Mouse (Mus musculus) left cerebral cortex, postnatal 4 days (tissue): ENCODE results near the gene Hbq1a. TPM values are rescaled to one million over a fixed set of nuclear protein-coding genes. Genes with fewer than 3 reads are reported as not detected.

ENCODE experiments used
- DNase-seq: peaks from one replicate; pipeline ENCODE4 v3.0.0-alpha.2; 2022
- intact Hi-C: fragments of 180-260 bp; cut with DNase I; formaldehyde crosslinking; loops from one replicate; pipeline ENCODE4 v1.15.1; 2025
- total RNA-seq, 2 experiments: library from RNA; stranded (reverse); gene quantifications; 2 replicates each; pipeline ENCODE4 v1.2.3; 2021

Gene Hbq1a
- total RNA-seq, 2 experiments from 2014 or later, result 1.9 to 3.1 TPM

- intact Hi-C loops, result loop anchor here (10.0 kb wide), 1 partner anchor 106 kb away; no protein-coding TSS in a partner anchor
- no peak for DNase-seq
Observed at GRCm38 (mm10) chr11:32320507-32321195, 20.8 kb downstream of the Hbq1a start.

DNA sequence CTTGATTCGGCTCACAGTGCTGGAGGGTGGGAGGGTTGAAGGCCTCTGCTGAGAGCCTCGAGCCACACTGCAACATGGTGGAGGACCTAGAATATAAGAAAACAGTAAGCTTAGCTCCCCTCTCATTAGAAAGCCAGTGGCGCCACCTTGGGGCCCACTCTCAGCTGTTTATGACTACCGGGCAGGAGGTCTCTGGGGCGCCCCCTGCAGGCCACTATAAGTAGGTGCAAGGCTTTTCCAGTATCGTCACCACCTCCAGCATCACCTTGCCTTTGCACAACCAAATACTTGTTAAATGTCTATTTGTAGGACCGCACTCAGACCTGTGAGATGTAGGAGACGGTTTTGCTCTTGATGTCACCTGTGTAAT is 21.3 kb downstream of the Hbq1a start:
- DNase-seq, result peak; percentile 83
- intact Hi-C loops, result loop anchor here (10.0 kb wide), 1 partner anchor 106 kb away; no protein-coding TSS in a partner anchor

- DNase-seq, result peak; percentile 92
- intact Hi-C loops, result loop anchor here (10.0 kb wide), 1 partner anchor 110 kb away; no protein-coding TSS in a partner anchor
Observed at GRCm38 (mm10) chr11:32324609-32325008, 24.7 kb downstream of the Hbq1a start.

GRCm38 (mm10) chr11:32331075-32331474 is 31.2 kb downstream of the Hbq1a start:
- DNase-seq, result peak; percentile 52
- intact Hi-C loops, result no loop called here

GRCm38 (mm10) chr11:32331861-32332260 is 32.0 kb downstream of the Hbq1a start:
- intact Hi-C loops, result no loop called here
- peak; percentile 44 for DNase-seq

GRCm38 (mm10) chr11:32333235-32333634 is 33.4 kb downstream of the Hbq1a start:
- no peak for DNase-seq
- intact Hi-C loops, result no loop called here

DNA sequence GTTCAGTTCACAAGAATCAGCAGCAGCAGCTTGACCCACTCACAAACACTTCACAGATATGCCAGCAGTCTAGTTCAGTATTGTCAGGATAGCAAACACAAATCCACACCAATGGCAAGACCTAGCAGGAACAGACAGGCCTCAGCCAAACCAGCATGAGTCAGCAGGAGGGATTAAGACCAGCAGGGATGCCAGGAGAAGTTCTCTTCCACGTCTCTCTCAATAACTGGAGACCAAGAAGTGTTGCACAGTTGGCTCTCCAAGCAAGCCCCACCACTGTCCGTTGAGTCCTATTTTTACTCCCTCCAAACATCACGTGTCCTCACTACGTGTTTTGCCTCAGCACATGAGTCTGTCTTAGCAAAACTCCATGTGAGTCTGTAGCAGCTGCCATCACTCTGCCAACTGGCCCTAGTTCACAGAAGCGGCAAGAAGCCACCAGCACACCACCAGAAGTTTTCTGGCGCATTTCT is 36.6 kb downstream of the Hbq1a start:
- DNase-seq, result no peak
- intact Hi-C loops, result no loop called here

- intact Hi-C loops, result no loop called here
- no peak for DNase-seq
Observed at GRCm38 (mm10) chr11:32339131-32339531, 39.3 kb downstream of the Hbq1a start.

DNA sequence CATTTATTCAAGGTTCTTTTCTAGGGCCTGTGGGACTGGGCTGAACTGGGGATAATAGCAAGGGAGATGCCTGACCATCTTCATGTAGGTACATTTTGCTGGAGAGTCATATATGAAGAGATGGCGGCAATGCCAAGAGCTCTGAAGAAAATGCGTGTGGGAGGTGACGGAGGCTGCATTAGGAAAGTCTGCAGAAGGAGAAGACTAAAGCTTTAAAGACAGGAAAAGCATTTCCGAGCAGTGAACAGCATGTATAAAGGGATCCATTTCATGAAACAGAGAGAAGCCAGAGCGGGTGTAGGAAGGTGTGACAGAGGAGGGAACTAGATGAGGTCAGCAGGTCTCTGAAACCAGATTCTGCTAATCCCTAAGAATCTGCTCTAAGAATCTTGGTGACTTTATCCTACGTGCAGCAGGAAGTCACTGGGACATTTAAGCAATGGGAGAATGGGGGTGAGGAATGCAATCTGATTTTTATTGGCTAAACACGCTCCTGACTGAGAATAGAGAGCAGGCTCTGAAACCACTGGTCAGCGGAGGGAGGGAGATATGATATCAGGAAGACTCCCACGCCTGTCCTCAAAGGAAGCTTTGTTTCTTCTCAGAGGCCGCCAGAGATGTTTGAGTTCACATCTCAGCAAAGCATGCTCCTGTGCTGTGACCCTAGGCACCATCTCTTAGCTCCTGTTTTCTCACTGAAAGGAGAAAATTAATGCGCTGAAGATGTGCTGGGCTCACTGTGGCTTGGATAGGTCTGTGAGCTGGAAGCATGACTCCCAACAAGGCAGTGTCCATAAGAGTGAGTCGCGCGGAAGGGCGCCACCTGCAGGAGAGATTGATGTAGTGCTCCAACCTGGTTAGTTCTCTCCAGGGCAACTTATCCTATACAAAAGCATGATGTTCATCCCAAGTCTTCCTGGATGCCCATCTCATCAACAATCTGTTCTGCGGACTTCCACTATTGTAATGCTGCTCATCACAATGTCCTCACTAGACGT is 40.9 kb downstream of the Hbq1a start:
- intact Hi-C loops, result loop anchor here (10.0 kb wide), 2 partner anchors 254 to 804 kb away; partner anchors contain the start of gene Fgf18
- peak; percentile 63 for DNase-seq

DNA sequence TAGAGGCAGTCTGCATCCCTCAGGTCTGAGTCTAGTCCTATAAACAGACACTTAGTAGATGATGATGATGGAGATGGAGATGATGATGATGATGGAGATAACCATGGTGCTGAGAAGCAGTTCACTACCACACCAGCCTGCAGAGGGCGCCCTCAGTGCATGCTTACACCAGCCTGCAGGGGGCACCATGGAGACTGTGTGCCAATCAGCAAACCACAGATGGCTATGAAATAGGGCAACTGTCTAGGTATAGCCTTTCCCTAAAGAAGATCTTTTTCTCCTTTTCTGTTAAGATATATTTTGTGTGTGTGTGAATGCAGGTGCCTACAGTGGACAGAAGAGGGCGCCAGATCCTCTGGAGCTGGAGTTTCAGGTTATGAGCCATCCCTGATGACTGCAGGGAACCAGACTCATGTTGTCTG is 42.9 kb downstream of the Hbq1a start:
- peak; percentile 50 for DNase-seq
- intact Hi-C loops, result loop anchor here (10.0 kb wide), 2 partner anchors 252 to 802 kb away; partner anchors contain the start of gene Fgf18

- DNase-seq, result no peak
- intact Hi-C loops, result loop anchor here (10.0 kb wide), 2 partner anchors 251 to 801 kb away; partner anchors contain the start of gene Fgf18
Observed at GRCm38 (mm10) chr11:32343350-32343749, 43.5 kb downstream of the Hbq1a start.

DNA sequence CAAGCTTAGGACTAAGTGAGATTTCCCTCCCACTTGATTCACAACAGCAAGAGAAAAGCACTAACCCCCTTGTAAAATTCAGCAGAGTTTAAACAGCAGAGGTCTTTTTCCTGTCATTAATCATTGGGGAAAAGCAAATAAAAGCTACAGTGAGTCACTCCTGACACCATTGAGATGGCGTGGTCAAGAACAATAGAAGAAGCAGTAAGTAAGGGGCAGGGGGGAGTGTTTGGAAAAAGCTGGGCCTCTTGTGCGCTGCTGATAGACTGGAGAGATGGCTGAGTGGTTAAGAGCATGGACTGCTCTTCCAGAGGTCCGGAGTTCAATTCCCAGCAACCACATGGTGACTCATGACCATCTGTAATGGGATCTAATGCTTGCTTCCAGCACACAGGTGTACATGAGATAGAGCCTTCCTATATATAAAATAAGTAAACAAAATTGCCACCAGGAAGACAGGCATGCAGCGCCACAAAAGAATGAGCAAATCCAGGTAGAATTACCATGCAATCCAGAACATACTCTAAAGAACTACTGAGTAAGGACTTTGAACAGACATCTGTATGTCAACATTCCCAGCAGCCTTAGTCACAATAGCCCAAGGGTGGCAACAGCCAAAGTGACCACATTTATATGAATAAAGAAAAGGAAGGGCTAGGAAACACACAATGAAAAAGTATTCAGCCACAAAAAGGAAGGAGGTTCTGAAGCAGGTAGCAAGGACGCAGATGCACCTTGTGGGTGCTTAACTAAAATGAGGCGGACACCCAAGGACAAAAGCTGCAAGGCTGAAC is 45.8 kb downstream of the Hbq1a start:
- DNase-seq, result no peak
- intact Hi-C loops, result loop anchor here (10.0 kb wide), 2 partner anchors 249 to 799 kb away; partner anchors contain the start of gene Fgf18

DNA sequence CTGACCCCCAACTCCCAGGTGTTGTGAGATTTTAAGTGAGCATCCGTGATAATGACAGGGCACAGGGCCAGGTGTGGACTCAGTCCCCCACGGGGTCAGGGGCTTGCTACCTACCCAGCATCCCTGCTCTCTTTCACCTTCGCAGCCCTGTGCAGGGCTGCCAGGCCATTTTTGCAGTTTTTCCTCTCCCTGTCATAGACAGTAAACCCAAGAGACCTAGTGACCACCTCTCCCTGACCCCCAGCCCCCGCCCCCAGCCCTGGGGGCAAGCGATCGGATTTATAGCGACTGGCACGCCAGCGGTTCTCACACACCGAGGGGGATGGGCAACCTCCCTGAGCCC is 47.4 kb downstream of the Hbq1a start:
- intact Hi-C loops, result loop anchor here (10.0 kb wide), 2 partner anchors 248 to 798 kb away; partner anchors contain the start of gene Fgf18
- DNase-seq, result no peak

GRCm38 (mm10) chr11:32347607-32348432 is 48.0 kb downstream of the Hbq1a start, which contains the start of gene Sh3pxd2b:
TSS of gene Sh3pxd2b (plus strand) at chr11:32347820.
- DNase-seq, result peak; percentile 72
- intact Hi-C loops, result loop anchor here (10.0 kb wide), 2 partner anchors 247 to 797 kb away; partner anchors contain the start of gene Fgf18

DNA sequence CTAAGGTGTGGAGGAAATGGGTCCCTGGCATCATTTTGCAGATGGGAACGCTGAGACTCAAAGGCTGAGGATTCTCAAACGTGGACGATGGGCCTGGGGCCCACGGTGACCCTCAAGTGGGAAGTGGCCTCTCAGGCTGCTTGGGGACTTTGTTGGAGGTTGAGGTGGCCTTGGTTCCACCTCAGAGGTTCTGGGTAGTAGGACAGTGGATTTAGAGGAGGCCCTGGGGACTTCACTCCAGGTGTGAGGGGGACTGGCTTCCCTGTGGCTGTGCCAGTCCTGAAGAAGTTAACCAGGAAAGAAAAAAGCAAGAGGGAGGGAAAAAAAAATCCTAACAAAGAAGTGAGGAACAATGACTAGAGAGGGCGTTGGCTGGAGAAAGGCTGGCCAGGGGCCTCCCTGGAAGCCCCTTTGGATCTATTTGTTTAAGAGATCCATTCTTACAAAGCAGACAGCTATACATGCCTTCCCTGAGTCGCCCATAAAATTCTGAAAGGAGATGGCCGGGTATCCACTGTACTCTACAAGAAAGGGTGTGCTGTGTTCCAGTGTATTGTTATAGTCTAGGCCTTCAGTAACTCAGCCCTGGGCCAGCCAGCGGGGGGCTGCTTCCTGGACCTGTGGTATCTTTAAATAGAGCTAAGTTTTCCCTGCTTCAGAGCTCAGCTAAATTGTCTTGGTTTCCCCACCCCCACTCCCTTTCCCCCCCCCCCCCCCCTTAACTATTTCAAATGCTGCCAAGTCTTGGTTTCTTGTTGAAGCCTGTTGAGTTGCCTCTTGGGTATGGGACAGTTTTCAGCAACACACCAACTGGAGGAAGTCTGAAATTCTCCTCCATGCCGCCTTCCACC is 48.8 kb downstream of the Hbq1a start:
- DNase-seq, result no peak
- intact Hi-C loops, result loop anchor here (10.0 kb wide), 2 partner anchors 246 to 796 kb away; partner anchors contain the start of gene Fgf18

DNA sequence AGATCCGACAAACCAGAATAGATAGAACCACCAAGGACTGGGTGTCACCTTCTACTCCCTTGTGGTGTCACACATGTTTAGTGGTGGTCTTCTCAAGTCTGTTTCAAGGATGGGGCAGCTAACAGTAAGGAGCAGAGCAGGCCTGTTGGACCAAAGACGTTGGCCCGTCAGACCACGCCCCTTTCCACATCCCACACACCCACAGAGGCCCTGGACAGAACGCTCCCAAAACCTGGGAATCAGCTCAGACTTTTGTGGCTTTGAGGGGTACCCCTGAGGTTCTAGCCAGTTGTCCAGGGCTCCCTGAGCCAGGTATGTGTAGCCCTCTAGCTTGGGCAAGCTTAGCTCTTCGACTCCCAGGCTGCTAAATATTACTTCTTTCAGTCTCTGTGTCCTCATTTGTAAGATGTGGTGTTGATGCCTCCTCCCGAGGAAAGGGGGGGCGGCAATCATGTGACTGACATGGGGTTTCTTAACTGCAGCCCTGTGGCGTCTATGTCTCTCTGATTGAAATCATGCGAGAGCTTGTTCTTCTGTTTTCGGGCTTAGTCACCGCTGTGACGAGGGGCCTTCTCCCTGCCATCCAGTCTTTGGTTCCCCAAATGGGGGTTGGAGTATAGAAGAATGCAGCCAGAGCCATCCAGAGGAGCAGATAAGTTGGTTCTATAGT is 49.5 kb downstream of the Hbq1a start:
- intact Hi-C loops, result loop anchor here (10.0 kb wide), 2 partner anchors 245 to 795 kb away; partner anchors contain the start of gene Fgf18

More for the DNA sequence above, 49.5 kb downstream of the Hbq1a start:
- DNase-seq, result no peak
